Mouse (Mus musculus): Measurements from ENCODE around the gene Grik5.
"Not testable (repeated sequence)": the region's sequence is repeated elsewhere in the genome, so short reads cannot be mapped to it uniquely, and the experiment has no call there.

Grik5 gene

GRCm38 (mm10) chr7:25080431-25080830 is 8.3 kb upstream of the Grik5 start:
- in situ Hi-C loops (cut with MboI; ENCODE audit: low sequenced_read_pairs) = no loop called here

- in situ Hi-C loops (cut with MboI; ENCODE audit: low sequenced_read_pairs) = no loop called here
Observed at GRCm38 (mm10) chr7:25079496-25080026, 7.4 kb upstream of the Grik5 start.

GRCm38 (mm10) chr7:25077414-25077755 is 5.2 kb upstream of the Grik5 start:
- in situ Hi-C loops (cut with MboI; ENCODE audit: low sequenced_read_pairs) = no loop called here

- in situ Hi-C loops (cut with MboI; ENCODE audit: low sequenced_read_pairs) = no loop called here
Observed at GRCm38 (mm10) chr7:25076663-25077413, 4.7 kb upstream of the Grik5 start.

DNA sequence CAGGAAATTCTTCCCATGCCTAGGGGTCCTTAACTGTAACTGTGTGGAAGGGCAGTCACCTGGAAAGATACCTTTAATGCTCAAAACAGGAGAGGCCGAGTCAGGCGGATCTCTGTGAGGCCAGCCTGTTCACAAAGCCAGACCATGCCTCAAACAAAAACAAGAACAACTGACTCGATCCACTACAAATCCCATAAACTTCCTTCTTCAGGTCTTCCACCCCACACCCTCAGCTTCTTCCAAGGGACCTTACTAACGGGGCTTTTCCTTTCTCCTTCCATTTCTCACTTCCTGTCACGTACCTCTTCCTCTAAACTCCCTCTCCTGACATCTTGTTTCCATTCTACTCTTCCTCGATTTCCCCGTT is 4.1 kb upstream of the Grik5 start:
- in situ Hi-C loops (cut with MboI; ENCODE audit: low sequenced_read_pairs) = no loop called here

- in situ Hi-C loops (cut with MboI; ENCODE audit: low sequenced_read_pairs) = no loop called here
Observed at GRCm38 (mm10) chr7:25073924-25074323, 1.8 kb upstream of the Grik5 start.

GRCm38 (mm10) chr7:25072716-25073390 is 707 bp upstream of the Grik5 start:
- in situ Hi-C loops (cut with MboI; ENCODE audit: low sequenced_read_pairs) = no loop called here

GRCm38 (mm10) chr7:25068724-25069123 is 3.4 kb downstream of the Grik5 start:
- in situ Hi-C loops (cut with MboI; ENCODE audit: low sequenced_read_pairs) = no loop called here

DNA sequence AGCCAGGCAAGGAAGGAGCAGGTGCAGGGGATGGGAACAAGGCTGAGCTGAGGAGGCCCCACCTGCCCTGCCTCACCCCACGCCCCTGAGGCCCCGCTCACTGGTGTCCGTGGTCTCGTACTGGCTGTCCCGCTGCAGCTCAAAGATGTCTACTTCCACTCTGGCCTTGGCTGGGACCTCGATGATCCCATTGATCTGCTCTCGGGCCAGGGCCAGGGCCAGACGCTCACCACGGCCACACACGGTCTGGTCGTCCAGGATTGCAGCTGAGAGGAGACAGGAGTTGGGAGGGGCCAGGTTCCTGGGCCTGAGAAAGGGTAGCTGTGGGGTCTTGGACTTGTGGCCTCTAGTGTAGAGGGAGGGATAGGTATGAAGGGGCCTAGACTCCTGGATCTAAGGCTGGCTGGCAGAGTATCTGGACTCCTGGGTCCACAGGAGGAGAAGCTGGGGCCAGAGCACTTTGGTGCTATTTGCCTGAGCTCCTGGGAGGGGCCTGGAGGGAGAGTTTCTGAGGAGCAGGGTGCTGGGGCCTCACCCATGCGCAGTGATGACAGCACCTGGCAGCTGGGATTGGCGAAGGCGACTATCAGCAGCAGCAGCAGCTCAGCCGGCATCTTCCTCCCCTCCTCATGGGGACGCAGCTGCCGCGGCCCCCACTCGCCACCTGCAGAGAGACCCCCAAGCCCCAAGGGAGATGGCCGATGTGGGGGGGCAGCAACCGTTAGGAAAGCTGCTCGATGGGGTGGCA is 4.1 kb downstream of the Grik5 start:
- in situ Hi-C loops (cut with MboI; ENCODE audit: low sequenced_read_pairs) = no loop called here

GRCm38 (mm10) chr7:25067338-25067737 is 4.8 kb downstream of the Grik5 start:
- in situ Hi-C loops (cut with MboI; ENCODE audit: low sequenced_read_pairs) = no loop called here

GRCm38 (mm10) chr7:25063900-25064299 is 8.2 kb downstream of the Grik5 start:
- in situ Hi-C loops (cut with MboI; ENCODE audit: low sequenced_read_pairs) = no loop called here

- in situ Hi-C loops (cut with MboI; ENCODE audit: low sequenced_read_pairs) = no loop called here
Observed at GRCm38 (mm10) chr7:25063346-25063745, 8.8 kb downstream of the Grik5 start.

DNA sequence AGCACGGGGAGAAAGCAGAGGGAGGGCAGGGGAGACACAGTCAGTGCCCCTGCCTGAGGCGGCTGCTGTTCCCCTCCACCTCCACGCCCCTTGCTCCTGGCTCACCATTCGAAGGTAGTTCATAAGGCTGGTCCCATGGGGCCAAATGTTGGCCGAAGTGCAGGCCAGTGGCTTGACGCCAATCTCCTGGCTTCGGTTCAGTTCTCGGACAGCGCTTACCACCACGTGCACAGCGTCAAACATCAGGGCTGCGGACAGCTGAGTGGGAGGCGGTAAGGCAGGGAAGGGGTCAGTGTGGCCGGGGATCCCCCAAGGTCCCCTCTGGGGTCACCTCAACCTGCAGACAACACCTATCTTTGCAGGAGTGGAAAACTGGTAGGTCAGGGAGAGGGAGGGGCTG is 13.3 kb downstream of the Grik5 start:
- in situ Hi-C loops (cut with MboI; ENCODE audit: low sequenced_read_pairs) = no loop called here

DNA sequence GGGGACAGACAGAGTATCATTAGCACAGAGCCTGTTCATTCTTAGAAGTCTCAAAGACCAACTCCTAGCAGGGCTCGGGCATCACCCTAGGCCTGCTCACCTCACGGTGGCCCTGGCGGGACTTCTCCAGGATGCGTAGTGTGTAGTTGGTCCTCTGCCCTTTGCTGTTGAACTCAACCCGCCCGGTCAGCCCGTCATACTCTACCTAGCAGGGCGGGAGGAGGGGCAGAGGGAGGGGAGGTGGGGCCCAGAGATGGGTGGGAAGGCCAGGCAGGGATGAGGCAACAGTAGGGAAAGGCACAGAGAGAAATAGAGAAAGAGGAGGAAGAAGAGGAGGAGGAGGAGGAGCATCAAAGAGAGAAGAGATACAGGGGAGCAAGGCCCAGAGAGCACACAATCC is 13.8 kb downstream of the Grik5 start:
- in situ Hi-C loops (cut with MboI; ENCODE audit: low sequenced_read_pairs) = no loop called here

GRCm38 (mm10) chr7:25057888-25058287 is 14.3 kb downstream of the Grik5 start:
- in situ Hi-C loops (cut with MboI; ENCODE audit: low sequenced_read_pairs) = no loop called here

DNA sequence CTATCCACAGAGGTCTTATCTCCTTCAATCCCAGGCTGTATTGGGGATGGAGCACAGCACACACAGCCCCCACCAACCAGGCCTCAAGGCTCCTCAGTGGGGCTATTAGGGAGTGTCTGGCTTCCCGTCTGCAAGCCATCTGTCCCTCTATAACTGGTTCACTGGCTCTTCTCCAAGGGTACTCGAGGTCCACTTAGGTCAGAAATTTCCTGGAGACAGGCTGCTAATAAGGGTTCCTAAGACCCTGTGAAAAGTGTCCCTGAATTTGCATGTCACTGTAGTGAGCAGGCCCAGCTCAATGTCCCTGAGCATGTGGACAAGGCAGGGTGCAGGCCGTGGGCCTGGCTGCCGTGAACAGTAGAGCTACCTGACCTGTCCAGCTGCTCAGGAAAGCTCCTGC is 15.2 kb downstream of the Grik5 start:
- in situ Hi-C loops (cut with MboI; ENCODE audit: low sequenced_read_pairs) = no loop called here

DNA sequence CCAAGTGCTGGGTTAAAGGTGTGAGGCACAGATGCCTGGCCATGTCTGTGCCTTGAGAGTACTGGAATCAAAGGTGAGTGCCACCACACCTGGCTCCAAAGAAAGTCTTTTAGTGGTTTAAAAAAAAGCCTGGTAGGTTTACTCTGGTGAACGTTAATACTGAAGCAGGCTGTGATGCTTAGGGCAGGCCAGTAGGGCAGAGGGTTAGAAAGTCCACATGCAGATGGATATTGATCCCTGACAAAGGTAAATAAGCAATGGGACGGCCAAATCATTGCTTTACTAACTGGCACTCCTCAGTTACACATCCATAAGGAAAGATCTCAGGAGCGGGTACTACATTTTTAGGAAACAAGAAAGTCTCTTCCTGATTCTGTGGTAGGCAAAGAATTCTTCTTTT is 19.6 kb downstream of the Grik5 start:
- in situ Hi-C loops (cut with MboI; ENCODE audit: low sequenced_read_pairs) = no loop called here

DNA sequence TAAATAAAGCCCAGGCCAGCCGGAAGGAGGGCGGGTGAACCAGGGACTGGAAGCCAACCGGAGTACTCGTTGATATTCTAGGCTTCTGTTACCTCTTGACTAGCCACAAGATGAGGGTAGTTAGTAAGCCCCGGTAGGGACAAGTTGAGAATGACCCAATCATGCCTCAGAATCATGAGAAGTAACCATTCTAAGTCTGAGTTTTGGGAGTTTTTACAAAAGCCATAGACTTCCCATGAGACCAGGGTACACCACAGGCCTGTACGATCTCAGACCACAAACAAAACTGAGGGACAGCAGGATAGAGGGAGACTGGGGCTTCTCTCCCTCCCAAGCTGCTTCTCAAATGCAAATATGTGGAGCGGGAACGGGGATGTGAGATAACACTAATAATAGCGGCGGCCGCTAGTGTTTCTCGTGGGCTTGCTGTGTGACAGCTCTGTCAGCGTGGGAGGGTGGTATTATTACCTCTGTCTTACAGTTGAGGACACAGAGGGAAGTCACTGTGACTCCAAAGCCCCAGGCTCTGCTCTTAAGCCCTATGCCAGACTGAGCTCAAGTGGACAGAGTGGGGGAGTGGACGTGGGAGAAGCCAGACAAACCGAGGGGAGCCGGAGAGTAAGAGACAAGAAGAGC is 22.7 kb downstream of the Grik5 start:
- in situ Hi-C loops (cut with MboI; ENCODE audit: low sequenced_read_pairs) = no loop called here

DNA sequence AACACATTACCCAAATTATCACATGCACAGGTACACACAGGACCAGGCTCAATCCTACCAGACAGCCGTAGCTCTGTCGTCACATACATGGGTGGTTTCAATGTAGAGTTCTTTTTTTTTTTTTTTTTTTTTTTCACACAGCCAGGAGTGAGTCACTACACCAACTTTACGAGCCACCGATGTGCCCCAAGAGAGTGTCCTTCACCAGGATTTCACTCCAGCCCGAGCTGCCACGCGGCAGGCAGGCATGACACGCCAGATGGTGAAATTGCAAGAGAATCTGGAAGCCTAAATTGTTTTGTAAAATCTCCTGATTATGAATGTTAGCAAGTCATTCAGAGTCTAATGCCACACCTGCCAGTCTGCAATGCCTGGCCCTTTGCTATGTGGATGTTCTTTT is 24.8 kb downstream of the Grik5 start:
- in situ Hi-C loops (cut with MboI; ENCODE audit: low sequenced_read_pairs) = no loop called here

- in situ Hi-C loops (cut with MboI; ENCODE audit: low sequenced_read_pairs) = not testable (repeated sequence)
Observed at GRCm38 (mm10) chr7:25044599-25044998, 27.5 kb downstream of the Grik5 start.

DNA sequence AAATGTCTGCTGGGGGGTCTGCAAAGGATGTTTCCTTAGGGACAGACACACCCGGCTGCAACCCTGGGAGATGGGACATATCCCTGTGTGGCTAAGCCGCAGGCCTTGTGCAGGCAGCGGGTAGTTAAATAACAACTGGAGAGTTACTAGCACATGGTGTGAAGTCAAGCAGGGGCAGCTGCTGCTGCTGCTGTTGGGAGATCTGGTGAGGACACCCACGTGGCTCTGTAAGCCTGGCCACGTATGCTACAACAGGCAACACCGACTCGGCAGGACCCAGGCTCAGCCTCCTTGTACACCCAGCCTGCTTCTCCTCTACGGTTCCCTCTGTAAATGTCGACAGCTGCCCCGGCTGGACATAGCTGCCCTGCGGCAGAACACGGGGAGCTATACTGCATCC is 30.2 kb downstream of the Grik5 start:
- in situ Hi-C loops (cut with MboI; ENCODE audit: low sequenced_read_pairs) = no loop called here

Measured in CH12F3 (cell line).